Mouse (Mus musculus): ENCODE measurements around the gene Dgki. TPM values are rescaled to one million over a fixed set of nuclear protein-coding genes. Genes with fewer than 3 reads are reported as not detected.

The Dgki gene
- total and polyA plus RNA-seq, 3 experiments, result 0.04 to 0.18 (median 0.08) TPM

- DNase-seq, result no peak
- 35% methylated on average over 5 of the region's 5 CpGs for WGBS
- Histone ChIP-seq H3K36me3 (ENCODE audit: control insufficient read depth, insufficient read depth, low read length) (peaks cover 4% of the 10 kb centered on the region), H3K27ac (peak overlapping the region; percentile 28), H3K4me3 (no peak overlapping the region), H3K27me3 (ENCODE audit: control insufficient read depth, insufficient read depth, low read length) (no peaks in the 10 kb centered on the region), H3K79me2 (replicated peaks; ENCODE audit: control insufficient read depth, insufficient read depth, low read length) (no peaks in the 10 kb centered on the region), H3K4me1 (ENCODE audit: control insufficient read depth, insufficient read depth, low read length) (peaks cover 5% of the 10 kb centered on the region; the same call in 1 of the 2 replicates), H3K9ac (ENCODE audit: low read depth, low read length) (no peak overlapping the region)
- TF ChIP-seq CTCF (IDR thresholded peaks at IDR 0.05) (no peak), EP300 (IDR thresholded peaks at IDR 0.05; ENCODE audit: insufficient read depth, low read depth, low read length) (no peak), POLR2A (IDR thresholded peaks at IDR 0.05; ENCODE audit: insufficient read depth, low read depth, low read length) (no peak)
- intact Hi-C loops (cut with DNase I), result no loop called here
These were observed 30.2 kb upstream of the Dgki start for GRCm38 (mm10) chr6:37329901-37330864.

- Histone ChIP-seq H3K9ac (ENCODE audit: low read depth, low read length) (no peak overlapping the region), H3K36me3 (ENCODE audit: control insufficient read depth, insufficient read depth, low read length) (peaks cover 4% of the 10 kb centered on the region), H3K27ac (no peak overlapping the region), H3K4me1 (ENCODE audit: control insufficient read depth, insufficient read depth, low read length) (peaks cover 5% of the 10 kb centered on the region; the same call in 1 of the 2 replicates), H3K4me3 (no peak overlapping the region), H3K79me2 (replicated peaks; ENCODE audit: control insufficient read depth, insufficient read depth, low read length) (no peaks in the 10 kb centered on the region), H3K27me3 (ENCODE audit: control insufficient read depth, insufficient read depth, low read length) (no peaks in the 10 kb centered on the region)
- TF ChIP-seq EP300 (IDR thresholded peaks at IDR 0.05; ENCODE audit: insufficient read depth, low read depth, low read length) (no peak), POLR2A (IDR thresholded peaks at IDR 0.05; ENCODE audit: insufficient read depth, low read depth, low read length) (no peak), CTCF (IDR thresholded peaks at IDR 0.05) (no peak)
- no peak for DNase-seq
- WGBS, result 59% methylated on average over 3 of the region's 3 CpGs
- intact Hi-C loops (cut with DNase I), result no loop called here
These were observed 29.4 kb upstream of the Dgki start for GRCm38 (mm10) chr6:37329376-37329775.

GRCm38 (mm10) chr6:37328671-37329070 lies 28.7 kb upstream of the Dgki start:
- DNase-seq, result no peak
- Histone ChIP-seq H3K27me3 (ENCODE audit: control insufficient read depth, insufficient read depth, low read length) (no peaks in the 10 kb centered on the region), H3K36me3 (ENCODE audit: control insufficient read depth, insufficient read depth, low read length) (peaks cover 4% of the 10 kb centered on the region), H3K27ac (no peak overlapping the region), H3K4me3 (no peak overlapping the region), H3K9ac (ENCODE audit: low read depth, low read length) (no peak overlapping the region), H3K4me1 (ENCODE audit: control insufficient read depth, insufficient read depth, low read length) (peaks cover 5% of the 10 kb centered on the region; the same call in 1 of the 2 replicates), H3K79me2 (replicated peaks; ENCODE audit: control insufficient read depth, insufficient read depth, low read length) (no peaks in the 10 kb centered on the region)
- WGBS, result 85% methylated on average over 7 of the region's 7 CpGs
- TF ChIP-seq CTCF (IDR thresholded peaks at IDR 0.05) (no peak), POLR2A (IDR thresholded peaks at IDR 0.05; ENCODE audit: insufficient read depth, low read depth, low read length) (no peak), EP300 (IDR thresholded peaks at IDR 0.05; ENCODE audit: insufficient read depth, low read depth, low read length) (no peak)
- intact Hi-C loops (cut with DNase I), result no loop called here

GRCm38 (mm10) chr6:37327519-37327918 lies 27.5 kb upstream of the Dgki start:
- TF ChIP-seq EP300 (IDR thresholded peaks at IDR 0.05; ENCODE audit: insufficient read depth, low read depth, low read length), result no peak
- TF ChIP-seq CTCF (IDR thresholded peaks at IDR 0.05), result no peak
- TF ChIP-seq POLR2A (IDR thresholded peaks at IDR 0.05; ENCODE audit: insufficient read depth, low read depth, low read length), result no peak
- intact Hi-C loops (cut with DNase I), result no loop called here
- no peak overlapping the region for H3K9ac ChIP-seq (ENCODE audit: low read depth, low read length)

GRCm38 (mm10) chr6:37326603-37326955 lies 26.6 kb upstream of the Dgki start:
- Histone ChIP-seq H3K79me2 (replicated peaks; ENCODE audit: control insufficient read depth, insufficient read depth, low read length) (no peaks in the 10 kb centered on the region), H3K4me1 (ENCODE audit: control insufficient read depth, insufficient read depth, low read length) (peaks cover 5% of the 10 kb centered on the region; the same call in 1 of the 2 replicates), H3K4me3 (no peak overlapping the region), H3K27me3 (ENCODE audit: control insufficient read depth, insufficient read depth, low read length) (no peaks in the 10 kb centered on the region), H3K9ac (ENCODE audit: low read depth, low read length) (no peak overlapping the region), H3K27ac (no peak overlapping the region), H3K36me3 (ENCODE audit: control insufficient read depth, insufficient read depth, low read length) (peaks cover 4% of the 10 kb centered on the region)
- DNase-seq, result no peak
- intact Hi-C loops (cut with DNase I), result no loop called here
- no peak for TF ChIP-seq EP300 (IDR thresholded peaks at IDR 0.05; ENCODE audit: insufficient read depth, low read depth, low read length)
- 25% methylated on average over 8 of the region's 8 CpGs for WGBS

More at GRCm38 (mm10) chr6:37327519-37327918, 27.5 kb upstream of the Dgki start:
- Histone ChIP-seq H3K79me2 (replicated peaks; ENCODE audit: control insufficient read depth, insufficient read depth, low read length) (no peaks in the 10 kb centered on the region), H3K4me3 (no peak overlapping the region), H3K36me3 (ENCODE audit: control insufficient read depth, insufficient read depth, low read length) (peaks cover 4% of the 10 kb centered on the region), H3K27ac (no peak overlapping the region), H3K4me1 (ENCODE audit: control insufficient read depth, insufficient read depth, low read length) (peaks cover 5% of the 10 kb centered on the region; the same call in 1 of the 2 replicates), H3K27me3 (ENCODE audit: control insufficient read depth, insufficient read depth, low read length) (no peaks in the 10 kb centered on the region)
- no peak for DNase-seq
- WGBS, result 79% methylated on average over 6 of the region's 6 CpGs
